Mouse (Mus musculus) forebrain, embryonic 11.5 days (tissue): Measurements from ENCODE around the gene Zfp174. TPM values are rescaled to one million over a fixed set of nuclear protein-coding genes. Genes with fewer than 3 reads are reported as not detected.

Experiments used
- ATAC-seq: fragments of 200-750 bp; cut with Nextera tagmentation; replicated peaks from 2 replicates; pipeline ENCODE4 v1.8.0; 2017; ENCODE audit warnings: moderate TSS enrichment; ENCODE audit not compliant: low FRiP score
- DNase-seq: peaks from one replicate; pipeline ENCODE4 v3.0.0-alpha.2; 2017; ENCODE audit warnings: low spot score
- H3K27ac ChIP-seq: fragments of 300-500 bp; sonication (generic); 2 replicates; pipeline ENCODE4 v1.5.1; 2014; ENCODE audit warnings: low read depth, low read length
- H3K27me3 ChIP-seq: fragments of 300-500 bp; sonication (generic); 2 replicates; pipeline ENCODE4 v1.6.1; 2014; ENCODE audit warnings: mild to moderate bottlenecking, low read length, mixed read lengths; ENCODE audit not compliant: control insufficient read depth, insufficient read depth
- H3K36me3 ChIP-seq: fragments of 300-500 bp; sonication (generic); 2 replicates; pipeline ENCODE4 v1.6.1; 2014; ENCODE audit warnings: mild to moderate bottlenecking, low read length, moderate library complexity, mixed read lengths; ENCODE audit not compliant: control insufficient read depth, insufficient read depth
- H3K4me1 ChIP-seq: fragments of 300-500 bp; sonication (generic); replicated peaks from 2 replicates; pipeline ENCODE4 v1.6.1; 2014; ENCODE audit warnings: low read length, mixed read lengths; ENCODE audit not compliant: control insufficient read depth, insufficient read depth
- H3K4me2 ChIP-seq: fragments of 300-500 bp; sonication (generic); 2 replicates; pipeline ENCODE4 v1.6.1; 2014; ENCODE audit warnings: low read depth, mild to moderate bottlenecking, low read length, moderate library complexity, mixed read lengths; ENCODE audit not compliant: severe bottlenecking
- H3K4me3 ChIP-seq: fragments of 300-500 bp; sonication (generic); 2 replicates; pipeline ENCODE4 v1.5.1; 2014; ENCODE audit warnings: low read depth, low read length
- H3K9ac ChIP-seq: fragments of 300-500 bp; sonication (generic); 2 replicates; pipeline ENCODE4 v1.6.1; 2014; ENCODE audit warnings: low read length
- H3K9me3 ChIP-seq: fragments of 300-500 bp; sonication (generic); 2 replicates; pipeline ENCODE4 v1.6.1; 2016; ENCODE audit warnings: low read length, mixed read lengths; ENCODE audit not compliant: control insufficient read depth
- WGBS: fragments of 180-500 bp; shearing (Covaris S2); extraction: QIAGEN DNeasy Blood & Tissue Kit; methylation state at CpG from one replicate; pipeline ENCODE4 v1.1.7; 2014; 5-methylcytosine and 5-hydroxymethylcytosine counted together
- polyA plus RNA-seq: library from polyadenylated mRNA; unstranded; fragments of >200 nt; fragmentation: Nextera tagmentation; extraction: Ambion mirVana; gene quantifications from 2 replicates; pipeline ENCODE4 v1.2.1, GENCODE M21; 2014

The Zfp174 gene
- polyA plus RNA-seq, 1 experiment from 2014 or later: 1.2 TPM

DNA sequence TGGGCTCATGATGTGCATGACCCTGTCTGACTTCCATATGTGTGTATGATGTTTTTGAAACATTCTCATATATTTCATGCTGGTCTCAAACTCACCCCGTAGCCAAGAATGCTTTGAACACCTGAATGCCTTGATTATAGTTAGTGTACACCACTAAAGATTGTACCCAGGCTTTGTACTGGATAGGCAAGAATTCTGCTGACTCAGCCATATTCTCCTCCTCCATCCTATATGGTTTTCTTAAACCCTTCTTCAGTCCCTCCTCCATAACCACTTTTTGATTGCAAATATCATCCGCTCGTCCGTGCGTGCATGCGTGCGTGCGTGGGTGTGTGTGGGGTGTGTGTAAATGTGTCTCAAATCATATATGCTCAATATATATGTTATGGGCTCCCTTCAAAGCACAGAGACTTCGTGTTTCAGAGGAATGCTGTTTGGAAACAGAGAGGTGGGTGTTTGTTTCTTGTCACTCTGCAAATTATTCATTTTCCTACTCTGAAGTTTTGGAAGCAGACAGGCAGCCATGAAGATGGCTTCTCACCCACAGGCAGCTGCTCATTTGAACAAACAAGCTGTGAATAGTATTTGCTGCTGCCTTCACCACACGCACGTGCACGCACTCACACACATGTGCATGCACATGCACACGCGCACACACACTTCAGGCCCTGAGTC is 44.7 kb downstream of the Zfp174 start:
- H3K27me3 ChIP-seq: no peaks in the 10 kb centered on the region
- no peak overlapping the region for H3K4me3 ChIP-seq
- no peak overlapping the region for H3K9ac ChIP-seq
- H3K36me3 ChIP-seq: no peaks in the 10 kb centered on the region
- no peaks in the 10 kb centered on the region for H3K4me1 ChIP-seq
- DNase-seq: no peak
- no peak overlapping the region for H3K4me2 ChIP-seq
- ATAC-seq: no peak
- 94% methylated on average over 14 of the region's 14 CpGs for WGBS
- no peak overlapping the region for H3K27ac ChIP-seq
- H3K9me3 ChIP-seq: no peaks in the 10 kb centered on the region

DNA sequence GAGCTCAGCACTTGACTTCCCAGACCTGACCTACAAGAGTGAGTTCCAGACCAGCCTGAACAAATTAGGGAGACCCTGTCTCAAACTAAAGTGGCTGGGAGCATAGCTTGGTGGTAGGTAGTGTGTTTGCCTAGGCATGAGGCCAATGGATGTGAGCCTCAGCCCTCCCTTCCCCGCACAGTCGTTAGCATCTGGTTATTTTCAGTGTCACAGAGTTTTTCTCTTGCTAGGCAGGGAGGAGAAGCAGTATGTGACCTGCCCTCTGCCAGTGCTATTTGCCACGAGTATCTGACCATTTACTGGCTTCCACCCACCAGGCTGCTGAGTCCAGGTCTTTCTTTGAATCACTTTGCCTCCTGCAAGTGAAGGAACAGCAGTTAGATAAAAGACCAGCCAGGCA is 46.7 kb downstream of the Zfp174 start:
- Histone ChIP-seq H3K9ac (no peak overlapping the region), H3K4me3 (no peak overlapping the region), H3K36me3 (no peaks in the 10 kb centered on the region), H3K27me3 (no peaks in the 10 kb centered on the region), H3K4me1 (no peaks in the 10 kb centered on the region), H3K4me2 (no peak overlapping the region), H3K9me3 (no peaks in the 10 kb centered on the region), H3K27ac (no peak overlapping the region)
- ATAC-seq: no peak
- 92% methylated on average over 3 of the region's 3 CpGs for WGBS
- no peak for DNase-seq

DNA sequence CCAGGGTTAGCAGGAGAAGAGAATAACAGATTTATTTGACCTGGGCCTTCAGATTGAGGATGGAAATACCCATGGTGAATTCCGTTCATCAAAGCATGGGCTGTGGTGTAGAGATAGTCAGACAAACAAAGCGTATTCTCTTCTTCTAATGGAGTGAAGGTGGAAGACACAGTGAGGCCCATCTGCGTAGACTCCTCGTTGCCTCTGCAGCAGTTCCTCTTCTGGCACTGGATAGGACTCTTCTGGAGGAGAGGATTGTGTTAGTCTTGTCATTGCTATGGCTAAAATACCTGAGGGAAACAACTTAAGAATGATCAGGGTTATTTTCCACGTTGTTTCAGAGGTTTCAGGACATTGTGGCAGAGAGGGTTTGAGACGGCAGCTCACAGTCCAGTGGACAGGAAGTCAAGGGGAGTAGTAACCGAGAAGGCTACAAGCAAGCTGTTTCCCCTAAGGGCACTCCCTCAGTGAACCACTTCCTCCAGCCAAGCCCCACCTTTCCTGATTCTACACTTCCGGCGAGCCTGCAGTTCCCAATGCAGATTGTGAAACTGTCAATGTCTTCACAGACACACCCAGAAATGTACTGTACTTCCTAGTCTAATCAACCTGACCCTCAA is 48.2 kb downstream of the Zfp174 start:
- H3K4me1 ChIP-seq: no peaks in the 10 kb centered on the region
- no peaks in the 10 kb centered on the region for H3K9me3 ChIP-seq
- no peak overlapping the region for H3K4me2 ChIP-seq
- no peaks in the 10 kb centered on the region for H3K27me3 ChIP-seq
- H3K27ac ChIP-seq: no peak overlapping the region
- 81% methylated on average over 9 of the region's 9 CpGs for WGBS
- DNase-seq (no peak), ATAC-seq (no peak)
- no peak overlapping the region for H3K4me3 ChIP-seq
- H3K36me3 ChIP-seq: peaks cover 8% of the 10 kb centered on the region; the same call in 1 of the 2 replicates
- H3K9ac ChIP-seq: no peak overlapping the region

DNA sequence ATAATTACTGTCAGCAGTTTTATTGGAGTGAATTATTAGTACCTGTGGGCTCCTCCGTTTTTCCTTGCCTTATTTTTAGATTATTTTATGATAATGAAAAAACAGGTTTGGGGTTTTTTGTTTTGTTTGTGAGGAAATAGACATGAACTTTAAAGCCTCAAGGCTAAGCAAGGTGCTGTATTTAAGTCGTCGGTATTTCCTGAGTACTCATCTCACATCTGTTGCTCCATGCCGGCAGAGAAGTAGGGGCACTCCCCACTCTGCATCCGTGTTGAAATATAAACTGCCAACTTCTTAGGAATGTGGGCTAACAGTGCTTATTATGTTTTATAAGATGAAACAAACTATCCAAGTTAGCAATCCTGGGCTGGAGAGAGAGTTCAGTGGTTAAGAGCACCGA is 49.0 kb downstream of the Zfp174 start:
- H3K9me3 ChIP-seq: no peaks in the 10 kb centered on the region
- WGBS: 89% methylated on average over 6 of the region's 6 CpGs
- H3K36me3 ChIP-seq: peaks cover 10% of the 10 kb centered on the region; the same call in 1 of the 2 replicates
- H3K27me3 ChIP-seq: no peaks in the 10 kb centered on the region
- H3K4me2 ChIP-seq: no peak overlapping the region
- no peak overlapping the region for H3K27ac ChIP-seq
- DNase-seq: no peak
- H3K4me3 ChIP-seq: no peak overlapping the region
- H3K9ac ChIP-seq: no peak overlapping the region
- no peak for ATAC-seq
- H3K4me1 ChIP-seq: no peaks in the 10 kb centered on the region

DNA sequence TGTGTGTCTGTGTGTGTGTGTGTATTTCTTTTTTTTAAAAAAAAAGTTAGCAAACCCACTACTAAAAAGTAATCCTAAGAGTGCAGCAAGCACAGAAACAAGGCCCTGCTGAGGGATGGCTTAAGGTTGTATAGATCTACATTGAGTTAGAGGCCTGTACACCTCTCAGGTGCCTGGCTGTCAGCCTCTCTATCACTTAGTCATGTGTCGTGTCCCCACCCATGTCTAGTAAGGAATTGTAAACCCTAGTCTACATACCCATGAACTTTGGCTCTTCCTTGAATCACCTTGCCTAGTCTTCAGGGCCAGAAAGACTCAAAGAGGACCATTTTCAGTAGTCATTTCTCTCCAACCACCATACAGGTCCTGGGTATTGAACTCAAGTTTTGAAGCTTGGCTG is 49.5 kb downstream of the Zfp174 start:
- Histone ChIP-seq H3K27ac (no peak overlapping the region), H3K4me2 (no peak overlapping the region), H3K36me3 (peaks cover 10% of the 10 kb centered on the region; the same call in 1 of the 2 replicates), H3K4me3 (no peak overlapping the region), H3K4me1 (no peaks in the 10 kb centered on the region), H3K9ac (no peak overlapping the region), H3K9me3 (no peaks in the 10 kb centered on the region), H3K27me3 (no peaks in the 10 kb centered on the region)
- no peak for ATAC-seq
- 84% methylated on average over 1 of the region's 1 CpGs for WGBS
- DNase-seq: no peak

DNA sequence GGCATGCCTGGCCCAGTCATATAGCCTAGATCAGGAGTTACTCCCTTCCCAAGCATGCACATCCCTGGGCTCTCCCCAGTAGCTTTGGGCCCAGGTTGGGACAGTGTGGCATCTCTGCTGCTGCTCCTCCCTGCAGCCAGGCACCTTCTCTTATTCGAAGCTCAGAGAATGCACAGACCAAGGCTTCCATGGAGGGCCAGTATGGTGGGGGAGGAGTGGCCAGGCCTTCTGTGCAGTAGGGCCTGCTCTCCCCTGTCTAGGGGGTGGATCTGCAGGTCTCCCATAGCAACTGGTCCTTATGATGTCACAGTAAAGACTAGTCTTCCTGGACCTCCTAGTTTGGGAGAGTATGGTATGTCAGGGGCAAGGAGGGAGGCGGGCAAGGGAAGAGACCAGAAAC is 60.4 kb downstream of the Zfp174 start:
- no peaks in the 10 kb centered on the region for H3K27me3 ChIP-seq
- no peak overlapping the region for H3K4me2 ChIP-seq
- WGBS: 81% methylated on average over 2 of the region's 2 CpGs
- peaks cover 4% of the 10 kb centered on the region; the same call in 1 of the 2 replicates for H3K4me1 ChIP-seq
- H3K9ac ChIP-seq: no peak overlapping the region
- H3K9me3 ChIP-seq: no peaks in the 10 kb centered on the region
- DNase-seq (no peak), ATAC-seq (no peak)
- H3K4me3 ChIP-seq: no peak overlapping the region
- no peaks in the 10 kb centered on the region for H3K36me3 ChIP-seq
- no peak overlapping the region for H3K27ac ChIP-seq

Other genes with a start within 250 kb of the Zfp174 start
- gene Mefv, start 129.2 kb upstream of the Zfp174 start, polyA plus RNA-seq: not detected in 2 replicates
- 38.9 and 42.6 TPM in 2 replicates for gene Zfp263, start 103.2 kb upstream of the Zfp174 start, polyA plus RNA-seq
- gene Olfr15, start 16.4 kb upstream of the Zfp174 start, polyA plus RNA-seq: 0.21 and 0.33 TPM in 2 replicates
- gene Naa60, start 25.1 kb downstream of the Zfp174 start, polyA plus RNA-seq: 64.8 and 74.1 TPM in 2 replicates
- gene Zfp597, start 37.3 kb downstream of the Zfp174 start, polyA plus RNA-seq: 8.0 and 9.0 TPM in 2 replicates
- gene Gm20695, start 37.4 kb downstream of the Zfp174 start, polyA plus RNA-seq: 1.7 and 2.0 TPM in 2 replicates
- 6.3 and 7.3 TPM in 2 replicates for gene 1700037C18Rik, start 61.4 kb downstream of the Zfp174 start, polyA plus RNA-seq
- 23.6 and 24.7 TPM in 2 replicates for gene Cluap1, start 61.5 kb downstream of the Zfp174 start, polyA plus RNA-seq
- 0.71 and 0.99 TPM in 2 replicates for gene Nlrc3, start 129.4 kb downstream of the Zfp174 start, polyA plus RNA-seq
- 30.0 and 32.0 TPM in 2 replicates for gene Slx4, start 156.5 kb downstream of the Zfp174 start, polyA plus RNA-seq
- 5.4 and 5.9 TPM in 2 replicates for gene Dnase1, start 189.7 kb downstream of the Zfp174 start, polyA plus RNA-seq
- gene Trap1, start 230.6 kb downstream of the Zfp174 start, polyA plus RNA-seq: 78.1 and 83.1 TPM in 2 replicates